Mouse (Mus musculus): ENCODE measurements around the gene Apba1.

Apba1 gene

GRCm38 (mm10) chr19:23972881-23973649 lies 214.4 kb downstream of the Apba1 start:
- DNase-seq (ENCODE audit: low spot score): no peak

- DNase-seq (ENCODE audit: low spot score): no peak
These were observed 219.3 kb downstream of the Apba1 start for GRCm38 (mm10) chr19:23977901-23978443.

GRCm38 (mm10) chr19:23980598-23980997 lies 221.9 kb downstream of the Apba1 start:
- DNase-seq (ENCODE audit: low spot score): no peak

GRCm38 (mm10) chr19:23984186-23984585 lies 225.5 kb downstream of the Apba1 start:
- no peak for DNase-seq (ENCODE audit: low spot score)

- DNase-seq (ENCODE audit: low spot score): no peak
These were observed 228.6 kb downstream of the Apba1 start for GRCm38 (mm10) chr19:23987291-23987690.

GRCm38 (mm10) chr19:23988166-23988565 lies 229.5 kb downstream of the Apba1 start:
- no peak for DNase-seq (ENCODE audit: low spot score)

- no peak for DNase-seq (ENCODE audit: low spot score)
These were observed 237.2 kb downstream of the Apba1 start for GRCm38 (mm10) chr19:23995766-23996399.

Data from yolk sac, embryonic 10.5 days (tissue).